Mouse (Mus musculus) testis, adult 10 weeks (tissue): ENCODE measurements around the gene Micu1. TPM values are rescaled to one million over a fixed set of nuclear protein-coding genes. Genes with fewer than 3 reads are reported as not detected.

Source experiments
- polyA plus RNA-seq: library from polyadenylated mRNA; stranded (reverse); fragments of 350-450 nt; fragmentation: Illumina TruSeq; extraction: RNeasy Lipid Tissue Mini Kit (QIAGEN cat#74804); gene quantifications from one replicate; pipeline ENCODE4 v1.2.3, GENCODE M21; 2014; ENCODE audit warnings: low read depth, low replicate concordance

The Micu1 gene
- 15.0 TPM for polyA plus RNA-seq

DNA sequence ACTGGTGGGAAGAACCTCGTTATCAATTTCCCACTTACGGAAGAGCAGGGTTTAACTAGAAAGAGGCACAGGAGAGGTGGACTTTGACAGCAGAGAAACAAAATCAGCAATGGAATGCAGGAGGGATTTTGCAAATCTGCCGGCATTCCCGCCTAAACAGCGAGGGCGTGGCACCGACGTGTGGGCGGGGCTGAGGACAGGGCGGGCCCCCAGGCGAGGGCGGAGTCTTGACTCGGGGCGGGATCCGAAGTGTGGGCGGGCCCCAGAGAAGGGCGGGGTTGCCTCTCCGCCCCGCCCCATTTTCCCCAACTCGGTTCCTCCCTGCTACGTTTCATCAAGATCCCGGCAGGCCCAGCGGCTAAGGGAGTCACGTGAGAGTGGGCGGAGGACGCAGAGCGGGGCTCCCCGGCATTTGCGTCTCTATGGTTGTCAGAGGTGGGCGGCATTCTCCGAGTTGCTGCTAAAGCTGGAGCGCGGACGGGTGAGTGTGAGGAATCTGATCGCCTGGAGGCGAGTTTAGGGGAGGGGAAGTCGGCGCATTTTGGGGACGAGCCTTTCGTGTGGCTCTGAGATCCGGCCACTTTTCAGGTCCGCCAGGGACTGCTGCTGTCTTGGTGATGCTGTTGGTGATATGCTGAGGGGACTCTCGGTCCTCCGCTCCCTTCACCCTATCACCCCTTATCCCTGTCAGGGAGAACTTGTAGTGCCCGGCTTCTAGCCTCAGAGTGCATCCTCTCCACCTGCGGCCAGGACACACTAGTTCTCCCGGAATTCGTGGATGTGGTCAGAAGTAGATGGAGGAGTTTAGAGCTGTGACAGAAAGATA is at the start of gene Micu1:
TSS of gene Micu1 (plus strand) at position 271 of the 826 bp plus-strand sequence.

GRCm38 (mm10) chr10:59879255-59880028 is 177.2 kb downstream of the Micu1 start, which contains the start of gene Dnajb12:
TSS of gene Dnajb12 (plus strand) at chr10:59879556.

Other genes starting within 250 kb of the Micu1 start
- gene Gm10322, start 86.4 kb upstream of the Micu1 start, polyA plus RNA-seq, result not detected
- 23.2 TPM for gene Mcu, start 85.8 kb upstream of the Micu1 start, polyA plus RNA-seq
- gene Dnajb12, start 177.1 kb downstream of the Micu1 start, polyA plus RNA-seq, result 6.1 TPM
- 4.6 TPM for gene Ddit4, start 249.4 kb downstream of the Micu1 start, polyA plus RNA-seq